Mouse (Mus musculus) cerebellum, adult 8-10 months (tissue): ENCODE measurements around the gene Sapcd1.

Experiments used
- DNase-seq: peaks from one replicate; pipeline ENCODE4 v3.0.0; 2022

Gene Sapcd1

DNA sequence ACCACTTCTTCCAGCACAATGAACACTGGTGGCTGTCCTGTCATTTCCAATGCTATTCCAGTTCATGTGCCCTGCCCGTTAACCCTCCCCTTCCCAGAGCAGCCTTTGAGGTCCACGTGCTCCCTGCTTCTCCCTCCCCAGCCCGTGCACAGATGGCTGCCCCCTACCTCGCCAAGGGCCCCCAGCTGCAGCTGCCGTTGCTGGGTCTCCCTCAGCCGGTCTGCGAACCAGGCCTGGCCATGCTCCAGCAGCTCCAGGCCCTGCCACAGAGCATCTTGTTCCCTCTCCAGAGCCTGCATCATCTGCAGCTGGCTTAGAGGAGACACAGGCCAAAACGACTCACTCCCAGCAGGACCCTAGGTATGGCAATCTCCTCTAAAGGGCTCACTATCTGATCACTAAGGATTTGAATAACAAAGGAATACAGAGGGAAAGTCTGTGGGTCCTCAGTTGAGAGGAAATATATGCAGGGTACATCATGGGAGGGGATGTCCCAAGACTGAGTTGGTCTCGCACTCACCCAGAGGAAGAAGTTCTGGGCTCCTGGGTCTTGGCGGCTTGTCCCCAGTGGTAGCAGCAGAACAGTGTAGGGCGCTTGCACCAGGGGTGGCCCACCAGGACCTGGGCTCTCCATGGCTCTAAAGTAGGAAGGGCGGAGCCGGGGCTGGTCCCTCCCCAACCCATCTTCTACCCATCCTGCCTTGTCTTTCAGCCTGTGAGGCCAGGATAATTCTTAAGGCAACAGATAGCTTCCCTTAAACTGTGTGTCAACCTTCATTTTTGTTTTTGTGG is at the start of gene Sapcd1:
Gene Sapcd1 (minus strand): TSS at position 740 of the 792 bp plus-strand sequence.
- peak; percentile 25 for DNase-seq

DNA sequence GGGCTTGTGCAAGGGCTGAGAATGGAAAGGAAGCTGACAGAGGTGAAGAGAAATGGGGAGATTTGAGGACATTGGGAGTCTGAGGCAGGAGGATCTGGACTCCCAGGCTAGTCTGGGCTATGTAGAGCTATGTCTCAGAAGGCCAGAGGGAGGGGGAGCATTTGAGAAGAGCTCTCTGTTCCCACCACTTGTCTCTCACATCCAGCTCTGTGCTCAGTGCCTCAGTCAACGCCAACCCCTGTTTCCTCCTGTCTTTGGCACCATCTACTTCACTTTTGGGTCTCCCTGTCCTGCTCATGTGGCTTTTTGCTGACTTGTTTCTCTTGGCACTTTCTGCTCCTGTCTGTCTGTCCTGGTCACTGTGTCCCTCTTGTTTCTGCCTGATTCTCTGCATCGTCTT is 49.5 kb upstream of the Sapcd1 start:
- DNase-seq, result no peak

DNA sequence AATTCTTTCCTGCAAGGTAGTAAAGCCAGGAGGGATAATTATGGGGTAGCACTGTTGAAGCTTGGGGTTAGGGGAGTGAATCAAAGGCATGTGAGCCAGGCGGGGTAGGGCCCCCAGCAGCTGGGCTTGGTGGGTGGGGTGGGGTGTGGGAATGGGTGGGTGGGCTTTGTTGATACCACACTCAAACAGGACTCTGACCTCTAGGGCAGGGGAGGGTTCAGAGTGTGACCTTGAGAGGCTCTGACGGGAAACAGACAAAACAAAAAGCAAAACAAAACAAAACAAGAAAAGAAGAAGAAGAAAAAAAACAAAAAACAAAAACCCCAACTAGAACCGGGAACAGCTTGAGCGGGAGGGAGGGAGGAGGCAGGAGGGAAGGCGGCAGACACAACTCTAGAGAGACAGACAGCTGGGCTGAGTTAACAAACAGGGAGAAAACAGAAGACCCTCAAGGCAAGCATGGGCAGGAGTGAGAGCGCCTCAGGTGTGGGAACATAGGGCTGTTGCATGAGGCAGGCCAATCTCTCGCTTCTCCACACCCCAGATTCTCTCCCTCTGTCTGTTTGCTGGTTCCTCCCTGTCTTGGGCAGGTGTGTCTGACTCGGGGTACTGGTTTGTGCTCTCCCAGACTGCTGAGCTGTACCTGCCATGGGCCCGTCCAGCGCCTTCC is 48.8 kb upstream of the Sapcd1 start, which contains the start of gene Ly6g6e:
Gene Ly6g6e (plus strand): TSS at position 396 of the 670 bp plus-strand sequence.
- no peak for DNase-seq

DNA sequence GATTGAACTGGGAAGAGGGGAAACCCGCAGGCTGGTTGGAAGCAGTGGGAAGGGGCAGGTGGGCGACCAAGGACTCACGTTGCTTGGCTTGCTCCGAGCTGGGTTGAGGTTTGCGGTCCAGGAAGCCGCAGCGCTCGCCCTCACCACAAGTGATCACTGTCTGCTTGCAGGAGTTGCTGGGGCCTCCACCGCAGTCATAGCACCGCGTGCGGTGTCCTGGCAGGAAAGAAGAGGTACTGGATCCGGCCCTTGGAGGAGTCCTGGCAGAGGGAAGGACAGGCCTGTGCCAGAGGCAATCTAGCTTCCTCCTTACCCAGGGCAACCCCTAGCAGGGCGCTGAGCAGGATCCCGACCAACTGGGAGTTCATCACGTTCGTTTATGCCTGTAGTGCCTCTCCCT is 46.3 kb upstream of the Sapcd1 start:
- peak; percentile 82 for DNase-seq

DNA sequence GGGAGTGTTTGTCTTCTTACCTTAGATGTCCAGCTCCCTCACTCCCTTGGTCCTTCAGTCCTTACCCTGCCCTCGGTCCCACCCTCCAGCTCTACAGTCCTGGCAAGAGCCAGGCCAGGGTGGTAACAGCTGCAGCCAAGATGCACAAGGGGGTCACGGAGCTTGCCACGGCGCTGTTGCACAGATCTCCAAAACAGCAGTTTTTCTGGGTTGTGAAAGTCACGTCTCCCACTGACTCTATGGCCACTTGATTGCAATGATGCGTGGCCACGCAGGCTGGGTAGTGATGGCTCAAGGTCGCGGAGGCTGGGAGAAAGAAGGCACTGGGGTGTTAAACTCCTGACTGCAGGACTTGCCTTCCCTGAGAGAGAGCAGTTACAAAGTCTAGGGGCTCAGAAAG is 43.6 kb upstream of the Sapcd1 start:
- DNase-seq, result no peak

DNA sequence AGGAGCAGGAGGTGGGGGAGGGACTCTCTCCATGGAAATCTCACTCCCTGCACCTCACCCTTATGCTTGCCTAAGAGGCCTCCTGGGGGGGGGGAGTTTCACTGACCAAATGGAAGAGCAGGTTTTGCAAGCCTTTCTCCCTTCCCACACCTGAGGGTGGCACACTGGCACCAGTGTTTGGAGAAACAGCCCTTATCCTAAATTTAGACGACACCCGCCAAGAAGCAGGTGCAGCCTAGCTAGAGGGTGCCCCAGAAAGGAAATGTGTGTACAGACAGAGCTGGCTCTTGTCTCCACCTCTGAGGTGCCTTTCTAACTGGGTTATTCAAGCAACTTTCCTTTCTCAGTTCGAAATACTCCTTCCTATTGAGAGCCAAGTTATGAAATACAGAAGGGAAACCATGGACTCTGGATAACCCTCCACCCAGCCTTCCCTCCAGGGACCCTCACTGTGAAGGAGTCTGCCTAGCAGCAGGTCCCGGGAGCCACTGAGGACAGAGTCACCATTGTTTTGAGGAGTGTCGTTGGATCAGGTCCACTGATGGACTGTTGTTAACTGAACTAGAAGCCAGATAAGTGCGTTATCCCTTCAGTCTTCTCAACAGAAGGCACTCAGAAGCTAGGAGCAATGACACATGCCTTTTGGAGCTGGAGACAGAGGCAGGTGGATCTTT is 42.9 kb upstream of the Sapcd1 start:
- peak; percentile 84 for DNase-seq

DNA sequence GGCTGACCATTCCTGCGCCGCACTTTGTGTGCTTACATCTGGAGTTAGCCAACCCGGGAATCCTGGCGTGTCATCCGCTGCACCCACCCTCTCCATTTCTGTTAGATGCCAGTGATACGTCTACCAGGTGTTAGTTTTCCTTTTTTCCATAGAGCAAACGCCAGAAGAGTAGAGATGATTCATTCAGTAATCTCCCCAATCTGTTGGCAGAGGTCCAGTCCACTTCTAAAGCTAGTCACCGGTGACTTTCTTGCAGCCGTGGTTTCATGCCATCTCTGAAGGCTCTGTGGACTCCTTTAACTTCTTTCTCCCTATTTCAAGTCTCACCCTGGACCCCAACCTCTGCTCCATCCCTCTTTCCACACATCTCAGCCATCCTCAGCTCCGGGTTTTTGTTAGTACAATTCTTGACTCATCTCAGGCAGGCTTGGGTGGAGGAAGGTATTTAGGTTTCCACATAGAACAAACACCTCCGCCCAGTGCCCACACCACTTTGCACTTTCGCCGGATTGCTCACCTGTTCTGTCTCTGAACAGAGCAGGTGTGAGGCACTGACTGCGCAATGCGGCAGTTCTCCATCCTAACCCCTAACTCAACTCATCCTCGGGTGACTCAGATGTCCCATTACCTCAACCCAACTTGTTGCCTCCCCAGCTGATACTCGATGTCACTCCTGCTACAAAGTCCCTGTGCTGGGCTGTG is 40.5 kb upstream of the Sapcd1 start:
- DNase-seq, result no peak

DNA sequence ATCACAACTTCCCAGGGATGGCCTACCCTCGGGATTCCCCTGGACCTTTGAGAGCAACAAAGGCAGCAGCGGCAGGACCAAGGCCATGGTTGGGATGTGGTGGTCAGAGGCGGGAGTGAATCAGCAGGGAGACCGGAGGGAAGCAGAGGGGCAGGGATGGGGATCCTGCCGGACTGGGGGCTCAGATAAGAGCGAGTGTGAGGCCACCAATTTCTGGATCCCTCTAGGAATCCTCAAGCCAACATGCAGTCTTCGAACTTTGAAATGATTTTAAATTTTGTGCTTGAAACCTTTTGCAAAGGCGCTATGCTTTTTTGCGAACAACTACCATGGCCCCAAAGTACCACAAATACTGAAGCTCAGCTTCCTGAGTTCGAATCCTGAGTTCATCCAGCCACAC is 38.3 kb upstream of the Sapcd1 start, which contains the start of gene Mpig6b:
Gene Mpig6b (minus strand): TSS at position 101 of the 400 bp plus-strand sequence.
- DNase-seq, result no peak

DNA sequence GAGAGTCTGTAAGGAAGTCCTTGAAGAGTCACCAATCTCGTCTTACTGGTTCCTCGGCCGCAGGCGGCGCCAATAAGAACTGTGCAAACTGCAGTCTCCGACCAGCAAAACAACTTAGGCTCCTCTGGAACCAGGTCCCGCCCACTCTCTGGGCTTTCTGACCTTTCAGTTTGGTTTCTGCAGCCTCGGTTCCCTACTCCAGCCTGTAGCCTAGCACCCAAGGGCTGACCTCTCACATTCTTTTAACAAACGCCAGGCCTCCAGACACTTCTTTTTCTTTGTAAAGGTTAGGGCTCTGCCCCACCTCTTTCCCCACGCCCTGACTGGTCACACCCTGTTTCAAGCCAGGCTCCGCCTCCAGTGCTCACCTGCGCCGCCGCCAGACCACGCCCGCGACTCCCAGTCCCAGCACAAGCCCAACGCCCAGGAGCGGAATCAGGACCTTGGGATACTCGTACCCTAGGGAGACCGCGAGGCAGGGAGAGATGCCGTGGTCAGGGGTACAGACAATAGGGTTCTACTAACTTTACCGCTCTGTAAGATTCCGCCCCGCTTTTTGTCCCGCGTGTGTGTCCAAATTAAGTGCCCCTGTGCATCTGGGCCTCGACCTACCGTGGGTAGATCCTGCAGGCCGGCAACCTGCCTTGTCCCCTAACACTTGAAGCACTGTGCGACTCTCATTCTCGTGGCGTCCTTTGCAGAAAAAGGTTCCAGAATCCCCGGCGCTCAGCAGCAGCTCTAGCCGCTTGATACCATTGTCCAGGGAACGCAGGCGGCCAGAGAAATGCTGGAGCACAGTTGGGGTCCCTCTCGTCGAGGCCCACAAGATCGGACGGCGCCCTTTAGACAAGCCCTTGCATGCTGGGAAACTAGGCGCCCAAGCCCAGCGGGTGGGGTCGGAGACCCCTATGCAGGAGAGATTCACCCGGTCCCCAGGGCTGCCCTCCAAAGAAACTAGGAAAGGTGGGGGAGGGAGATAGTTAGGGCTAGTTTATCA is 37.4 kb upstream of the Sapcd1 start, which contains the start of gene Ly6g6c:
Gene Ly6g6c (plus strand): TSS at position 438 of the 997 bp plus-strand sequence.
- no peak for DNase-seq

DNA sequence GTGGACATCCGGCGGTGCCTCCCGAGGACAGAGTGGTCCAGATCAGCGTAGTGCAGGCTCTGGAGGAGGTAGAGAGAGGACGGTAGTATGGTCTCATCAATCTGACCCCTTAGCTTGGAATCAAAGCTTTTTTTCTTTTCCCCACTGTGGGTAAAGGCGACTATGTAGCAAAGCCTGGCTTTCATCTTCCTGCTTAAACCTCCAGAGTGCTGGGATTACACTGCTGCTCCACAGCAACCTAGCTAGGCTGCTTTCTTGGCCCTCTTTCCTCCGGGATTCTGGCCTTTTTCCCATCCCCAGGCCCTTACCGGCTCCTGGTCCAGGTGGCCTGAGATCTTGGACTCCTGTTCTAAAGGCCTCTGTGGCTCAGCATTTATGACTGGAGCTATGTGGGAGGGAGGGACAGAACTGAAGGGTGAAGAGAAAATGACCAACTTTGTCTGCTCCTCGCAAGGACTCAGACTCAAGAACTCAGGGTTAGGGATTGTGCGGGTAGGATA is 36.6 kb upstream of the Sapcd1 start:
- DNase-seq, result peak; percentile 69

DNA sequence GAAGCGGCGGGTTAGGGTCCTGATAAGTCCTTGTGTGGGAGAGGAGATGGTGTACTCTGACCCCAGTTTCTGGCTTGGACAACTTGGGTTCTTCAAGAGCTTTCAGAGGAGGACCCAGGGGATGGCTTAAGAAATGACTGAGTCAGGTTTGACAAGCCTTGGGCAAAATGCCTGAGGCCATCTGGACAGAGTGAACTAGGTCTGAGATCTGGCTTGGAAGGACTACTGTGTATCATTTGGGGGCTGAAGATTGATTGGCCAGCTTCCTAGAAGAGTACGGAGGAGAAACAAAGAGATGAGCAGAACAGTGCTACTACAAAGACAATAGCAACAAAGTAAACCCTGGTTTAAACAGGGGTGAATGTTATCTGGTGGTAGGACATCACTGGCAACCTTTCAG is 35.6 kb upstream of the Sapcd1 start:
- DNase-seq, result no peak

DNA sequence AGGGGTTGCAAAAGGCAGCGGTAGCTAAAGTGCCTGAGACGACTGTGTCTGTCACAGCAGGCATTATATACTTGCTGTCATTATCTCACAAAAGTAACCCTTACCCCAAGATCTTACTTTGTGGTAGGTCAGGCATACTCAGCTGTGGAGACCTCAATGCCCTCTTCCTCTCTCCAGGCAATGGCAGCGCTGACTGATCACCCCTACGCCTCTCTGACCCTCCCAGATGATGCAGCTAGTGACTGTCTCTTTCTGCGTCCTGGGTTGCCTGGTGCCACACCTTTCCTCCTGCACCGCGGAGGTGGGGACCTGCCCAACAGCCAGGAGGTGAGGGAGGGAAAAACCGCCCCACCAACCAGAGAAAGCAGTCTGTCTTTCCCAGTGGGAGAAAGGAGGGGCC is 33.5 kb upstream of the Sapcd1 start:
- no peak for DNase-seq

DNA sequence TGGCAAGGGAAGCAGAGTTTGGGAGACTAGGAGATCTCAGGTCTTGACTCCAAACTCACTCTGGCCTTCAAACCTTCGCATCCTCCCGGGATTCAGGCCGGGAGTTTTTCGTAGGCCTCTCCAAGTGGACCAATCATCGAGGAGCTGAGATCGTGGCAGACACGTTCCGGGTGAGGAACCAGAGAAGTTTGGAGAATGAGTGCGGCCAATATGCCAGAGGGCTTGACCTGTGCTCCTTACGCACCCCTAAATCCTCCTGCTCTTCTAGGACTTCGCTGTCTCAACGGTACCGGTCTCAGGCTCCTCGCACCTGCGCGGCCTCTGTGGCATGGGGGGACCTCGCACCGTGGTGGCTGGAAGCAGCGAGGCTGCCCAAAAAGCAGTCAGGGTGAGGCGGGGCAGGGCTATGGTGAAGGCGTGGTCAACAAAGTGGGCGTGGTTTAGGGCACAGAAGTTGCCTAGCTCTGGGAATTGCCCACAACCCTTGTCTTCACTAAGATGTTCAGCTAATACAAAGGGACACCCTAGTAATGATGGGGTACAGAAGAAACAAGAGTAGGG is 33.0 kb upstream of the Sapcd1 start:
- DNase-seq, result peak; percentile 31

DNA sequence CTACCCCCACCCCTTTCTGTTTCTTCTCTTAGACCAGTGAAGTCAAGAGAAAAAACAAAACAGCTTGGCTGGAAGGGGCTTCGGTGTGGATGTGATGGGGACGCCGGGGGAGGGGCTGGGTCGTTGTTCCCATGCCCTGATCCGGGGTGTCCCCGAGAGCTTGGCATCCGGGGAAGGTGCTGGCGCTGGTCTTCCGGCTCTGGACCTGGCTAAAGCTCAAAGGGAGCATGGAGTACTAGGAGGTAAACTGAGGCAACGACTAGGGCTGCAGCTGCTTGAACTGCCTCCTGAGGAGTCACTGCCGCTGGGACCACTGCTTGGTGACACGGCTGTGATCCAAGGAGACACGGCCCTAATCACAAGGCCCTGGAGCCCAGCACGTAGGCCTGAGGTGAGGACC is 32.3 kb upstream of the Sapcd1 start:
- peak; percentile 41 for DNase-seq

DNA sequence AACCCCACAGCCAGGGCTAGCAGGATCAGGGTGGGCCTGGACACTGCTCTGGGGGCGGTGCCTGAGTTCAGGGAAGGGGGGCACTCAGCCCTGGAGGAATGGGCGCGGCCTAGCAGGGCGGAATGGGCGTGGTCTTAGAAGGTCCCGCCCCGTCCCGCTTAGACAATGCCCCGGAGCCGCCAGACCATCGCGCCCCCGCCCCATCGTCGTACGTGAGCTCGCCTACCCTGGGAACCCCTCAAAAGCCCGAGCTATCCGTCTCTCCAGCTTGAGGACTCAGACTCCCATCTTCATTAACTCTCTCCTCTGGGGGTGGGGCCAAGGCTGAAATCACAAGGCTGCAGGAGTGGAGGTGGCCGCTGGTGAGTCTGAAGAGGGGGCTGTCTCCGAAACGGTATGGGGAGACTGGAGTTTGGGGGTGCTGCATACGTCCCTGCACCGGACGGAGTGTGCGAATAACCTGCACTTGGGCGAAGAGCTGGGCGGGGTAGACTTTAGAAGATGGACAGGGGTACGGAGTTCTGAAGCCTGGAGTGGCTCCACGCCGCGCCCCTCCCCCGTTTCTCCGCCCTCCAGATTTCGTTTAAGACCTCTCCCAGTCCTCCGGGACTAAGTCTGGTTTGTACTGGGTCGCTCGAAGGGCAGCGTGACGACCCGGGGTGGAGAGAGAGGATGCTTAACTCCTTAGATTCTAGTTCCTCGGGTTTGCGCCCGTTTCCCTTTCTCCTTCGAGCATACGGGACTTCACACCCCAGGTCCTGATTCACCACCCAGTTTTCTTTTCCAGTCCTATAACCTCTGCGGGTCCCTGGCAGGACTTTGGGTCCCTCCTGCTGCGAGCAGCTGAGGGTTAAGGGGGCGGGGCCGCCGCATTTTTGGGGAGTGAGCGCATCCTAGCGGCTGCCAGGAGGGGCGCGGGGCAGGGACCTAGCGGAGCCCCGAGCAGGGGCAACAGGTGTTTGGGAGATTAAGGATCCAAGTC is 31.4 kb upstream of the Sapcd1 start, which contains the start of gene Ddah2:
Gene Ddah2 (plus strand): TSS at position 125 of the 982 bp plus-strand sequence.
- peak; percentile 84 for DNase-seq

DNA sequence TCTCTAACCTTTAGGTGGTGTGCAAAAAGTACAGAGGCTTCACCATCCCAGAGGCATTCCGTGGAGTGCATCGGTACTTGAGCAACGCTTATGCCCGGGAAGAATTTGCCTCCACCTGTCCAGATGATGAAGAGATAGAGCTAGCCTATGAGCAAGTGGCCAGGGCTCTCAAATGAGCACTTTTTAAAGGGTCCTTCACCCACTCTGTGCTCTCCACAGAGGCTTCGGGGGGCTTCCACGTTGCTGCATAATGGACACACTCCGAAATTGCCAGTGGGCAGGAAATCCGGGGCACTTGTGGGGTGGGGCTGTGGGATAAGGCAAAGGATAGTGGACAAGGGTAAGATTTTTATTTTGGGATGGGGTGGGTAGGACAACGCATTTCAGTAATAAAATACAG is 30.5 kb upstream of the Sapcd1 start:
- peak; percentile 28 for DNase-seq

DNA sequence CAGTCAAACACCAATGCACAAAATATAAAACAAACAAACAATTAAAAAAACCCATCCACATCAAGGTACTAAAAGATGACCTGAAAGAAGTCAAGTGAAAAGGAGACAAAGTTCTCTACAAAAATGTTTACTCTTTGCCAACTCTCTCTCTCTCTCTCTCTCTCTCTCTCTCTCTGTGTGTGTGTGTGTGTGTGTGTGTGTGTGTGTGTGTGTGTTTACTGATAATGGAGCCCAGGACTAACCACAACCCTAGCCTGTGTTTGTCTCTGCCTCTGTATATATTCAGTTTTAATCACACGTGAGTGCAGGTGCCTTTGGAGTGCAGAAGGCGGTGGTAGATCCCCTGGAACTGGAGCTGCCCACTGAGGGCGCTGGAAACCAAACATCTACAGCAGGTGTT is 29.3 kb upstream of the Sapcd1 start:
- no peak for DNase-seq

DNA sequence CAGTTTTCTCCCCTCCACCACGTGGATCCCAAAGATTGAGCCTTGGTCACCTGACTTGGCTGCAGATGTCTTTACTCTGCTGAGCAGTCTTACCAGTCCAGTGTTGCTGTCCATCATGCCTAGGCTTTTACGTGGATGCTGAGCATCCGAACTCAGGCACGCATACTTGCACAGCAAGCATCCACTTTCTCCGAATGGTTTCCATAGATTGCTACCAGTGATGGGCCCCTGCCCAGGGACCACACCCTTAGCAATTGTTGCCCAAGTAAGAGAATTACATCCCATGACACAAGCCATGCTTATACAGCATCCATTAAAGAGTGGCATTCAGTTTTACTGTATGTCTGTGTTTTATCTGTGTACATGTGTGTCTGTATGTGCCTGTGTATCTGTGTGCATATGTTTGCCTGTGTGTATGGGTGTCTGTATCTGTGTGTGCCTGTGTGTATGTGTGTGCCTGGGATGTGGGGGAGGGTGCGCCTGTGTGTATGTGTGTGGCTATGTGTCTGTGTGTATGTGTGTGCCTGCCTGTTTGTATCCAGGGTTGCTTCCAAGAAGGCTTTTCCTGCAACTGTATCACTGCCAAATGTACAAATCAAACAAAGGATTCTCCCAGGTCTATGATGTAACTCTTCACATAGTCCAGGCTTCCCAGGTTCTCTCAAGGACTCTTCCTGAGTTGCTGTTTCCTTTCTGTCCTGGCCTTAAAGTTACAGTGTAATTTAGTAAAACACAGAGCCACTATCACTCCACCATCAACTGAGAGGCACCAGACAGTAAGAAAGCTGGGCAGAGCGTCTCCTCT is 28.1 kb upstream of the Sapcd1 start:
- no peak for DNase-seq

DNA sequence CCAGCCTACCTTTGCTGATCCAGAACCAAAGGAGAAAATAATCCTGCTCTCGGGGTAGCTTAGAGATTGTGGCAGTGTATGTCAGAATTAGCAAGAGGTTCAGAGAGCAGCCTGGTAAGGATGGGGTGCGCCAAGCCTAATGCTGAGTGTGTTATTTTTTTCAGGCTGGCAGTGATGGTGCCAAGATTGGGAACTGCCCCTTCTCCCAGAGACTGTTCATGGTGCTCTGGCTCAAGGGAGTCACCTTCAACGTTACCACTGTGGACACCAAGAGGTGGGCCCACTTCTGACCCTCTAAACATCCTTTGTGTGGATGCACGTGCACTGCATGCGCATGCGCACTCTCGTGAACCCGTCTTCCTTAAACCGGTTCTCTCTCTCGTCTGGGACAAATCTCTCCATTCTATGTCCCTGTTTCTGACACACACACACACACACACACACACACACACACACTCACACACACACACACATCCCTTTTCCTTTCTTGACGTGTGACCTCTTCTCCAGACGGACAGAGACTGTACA is 24.5 kb upstream of the Sapcd1 start:
- DNase-seq, result no peak
